Mouse (Mus musculus): Measurements from ENCODE around the gene Ripk3. TPM values are rescaled to one million over a fixed set of nuclear protein-coding genes. Genes with fewer than 3 reads are reported as not detected.
A peak's percentile ranks its signal among the peaks of the same experiment; 100 is the strongest.

The Ripk3 gene
- 9.0 and 17.8 TPM in 2 replicates for total RNA-seq (2012; rRNA removed)

GRCm38 (mm10) chr14:55788256-55789050 lies at the start of gene Ripk3:
Ripk3 (minus strand) TSS chr14:55788865.
- Histone ChIP-seq H3K27ac (ENCODE audit: insufficient read depth, low read depth, low read length, poor library complexity, severe bottlenecking) (no peak within 1 kb of the TSS), H3K9ac (ENCODE audit: insufficient read depth, low read depth, low read length, poor library complexity, severe bottlenecking) (peak within 1 kb of the TSS; percentile 45), H3K36me3 (ENCODE audit: control insufficient read depth, insufficient read depth, low read length, poor library complexity, severe bottlenecking) (no peaks in the 10 kb centered on the region; the same call in 1 of the 2 replicates), H3K4me3 (ENCODE audit: insufficient read depth in 1 of 2, low read depth in 1 of 2, low read length in 2 of 2, poor library complexity in 1 of 2, severe bottlenecking in 1 of 2) (peak within 1 kb of the TSS; percentile 57 to 60), H3K9me3 (ENCODE audit: control insufficient read depth, insufficient read depth, low read depth, low read length) (no peaks in the 10 kb centered on the region), H3K4me1 (ENCODE audit: control insufficient read depth in 2 of 2, insufficient read depth in 2 of 2, low read length in 2 of 2, poor library complexity in 1 of 2) (peaks cover 0 to 7% of the 10 kb centered on the region in 2 experiments; a peak in 1 of 4 replicates)
- DNase-seq (ENCODE audit: low read depth, low spot score): no peak
- in situ Hi-C loops (cut with MboI; ENCODE audit: low sequenced_read_pairs in 2 of 2, unreplicated experiment in 2 of 2): no loop called here
- TF ChIP-seq ZC3H11A (IDR thresholded peaks at IDR 0.05; ENCODE audit: borderline replicate concordance, low read depth, low read length) (no peak), CHD2 (IDR thresholded peaks at IDR 0.05; ENCODE audit: low read depth, low read length) (no peak), ZNF384 (IDR thresholded peaks at IDR 0.05; ENCODE audit: low read depth, low read length) (no peak), HCFC1 (IDR thresholded peaks at IDR 0.05; ENCODE audit: borderline replicate concordance, insufficient read depth, low read length) (no peak), MAFK (IDR thresholded peaks at IDR 0.05; ENCODE audit: insufficient read depth, low read depth, low read length) (no peak)

- Histone ChIP-seq H3K27ac (ENCODE audit: insufficient read depth, low read depth, low read length, poor library complexity, severe bottlenecking) (no peak overlapping the region), H3K4me1 (ENCODE audit: control insufficient read depth in 2 of 2, insufficient read depth in 2 of 2, low read length in 2 of 2, poor library complexity in 1 of 2) (peaks cover 15 to 42% of the 10 kb centered on the region in 2 experiments), H3K9me3 (ENCODE audit: control insufficient read depth, insufficient read depth, low read depth, low read length) (no peaks in the 10 kb centered on the region), H3K36me3 (ENCODE audit: control insufficient read depth, insufficient read depth, low read length, poor library complexity, severe bottlenecking) (no peaks in the 10 kb centered on the region; the same call in 1 of the 2 replicates), H3K9ac (ENCODE audit: insufficient read depth, low read depth, low read length, poor library complexity, severe bottlenecking) (no peak overlapping the region), H3K4me3 (ENCODE audit: insufficient read depth in 1 of 2, low read depth in 1 of 2, low read length in 2 of 2, poor library complexity in 1 of 2, severe bottlenecking in 1 of 2) (no peak overlapping the region)
- DNase-seq (ENCODE audit: low read depth, low spot score): no peak
- in situ Hi-C loops (cut with MboI; ENCODE audit: low sequenced_read_pairs in 2 of 2, unreplicated experiment in 2 of 2): no loop called here
- TF ChIP-seq HCFC1 (IDR thresholded peaks at IDR 0.05; ENCODE audit: borderline replicate concordance, insufficient read depth, low read length) (no peak), ZC3H11A (IDR thresholded peaks at IDR 0.05; ENCODE audit: borderline replicate concordance, low read depth, low read length) (no peak), MAFK (IDR thresholded peaks at IDR 0.05; ENCODE audit: insufficient read depth, low read depth, low read length) (no peak), CHD2 (IDR thresholded peaks at IDR 0.05; ENCODE audit: low read depth, low read length) (no peak), ZNF384 (IDR thresholded peaks at IDR 0.05; ENCODE audit: low read depth, low read length) (no peak)
Observed at GRCm38 (mm10) chr14:55838312-55838711, 49.6 kb upstream of the Ripk3 start.

GRCm38 (mm10) chr14:55834808-55835533 lies 46.3 kb upstream of the Ripk3 start:
- TF ChIP-seq ZNF384 (IDR thresholded peaks at IDR 0.05; ENCODE audit: low read depth, low read length) (no peak), HCFC1 (IDR thresholded peaks at IDR 0.05; ENCODE audit: borderline replicate concordance, insufficient read depth, low read length) (no peak), MAFK (IDR thresholded peaks at IDR 0.05; ENCODE audit: insufficient read depth, low read depth, low read length) (no peak), CHD2 (IDR thresholded peaks at IDR 0.05; ENCODE audit: low read depth, low read length) (no peak), ZC3H11A (IDR thresholded peaks at IDR 0.05; ENCODE audit: borderline replicate concordance, low read depth, low read length) (no peak)
- peak overlapping the region; percentile 86 for H3K27ac ChIP-seq (ENCODE audit: insufficient read depth, low read depth, low read length, poor library complexity, severe bottlenecking)
- H3K36me3 ChIP-seq (ENCODE audit: control insufficient read depth, insufficient read depth, low read length, poor library complexity, severe bottlenecking): peaks cover 3% of the 10 kb centered on the region; the same call in 1 of the 2 replicates
- no peaks in the 10 kb centered on the region for H3K9me3 ChIP-seq (ENCODE audit: control insufficient read depth, insufficient read depth, low read depth, low read length)
- H3K4me3 ChIP-seq (ENCODE audit: insufficient read depth in 1 of 2, low read depth in 1 of 2, low read length in 2 of 2, poor library complexity in 1 of 2, severe bottlenecking in 1 of 2): peak overlapping the region; percentile 0 to 22; a peak in 2 of 4 replicates
- DNase-seq (ENCODE audit: low read depth, low spot score): no peak
- in situ Hi-C loops (cut with MboI; ENCODE audit: low sequenced_read_pairs in 2 of 2, unreplicated experiment in 2 of 2): no loop called here
- peaks cover 27 to 59% of the 10 kb centered on the region in 2 experiments for H3K4me1 ChIP-seq (ENCODE audit: control insufficient read depth in 2 of 2, insufficient read depth in 2 of 2, low read length in 2 of 2, poor library complexity in 1 of 2)
- no peak overlapping the region; the same call in 1 of the 2 replicates for H3K9ac ChIP-seq (ENCODE audit: insufficient read depth, low read depth, low read length, poor library complexity, severe bottlenecking)

- H3K4me3 ChIP-seq (ENCODE audit: insufficient read depth in 1 of 2, low read depth in 1 of 2, low read length in 2 of 2, poor library complexity in 1 of 2, severe bottlenecking in 1 of 2): no peak overlapping the region
- H3K9me3 ChIP-seq (ENCODE audit: control insufficient read depth, insufficient read depth, low read depth, low read length): no peaks in the 10 kb centered on the region
- TF ChIP-seq CHD2 (IDR thresholded peaks at IDR 0.05; ENCODE audit: low read depth, low read length) (no peak), ZC3H11A (IDR thresholded peaks at IDR 0.05; ENCODE audit: borderline replicate concordance, low read depth, low read length) (no peak), ZNF384 (IDR thresholded peaks at IDR 0.05; ENCODE audit: low read depth, low read length) (no peak), HCFC1 (IDR thresholded peaks at IDR 0.05; ENCODE audit: borderline replicate concordance, insufficient read depth, low read length) (no peak), MAFK (IDR thresholded peaks at IDR 0.05; ENCODE audit: insufficient read depth, low read depth, low read length) (no peak)
- no peak for DNase-seq (ENCODE audit: low read depth, low spot score)
- H3K27ac ChIP-seq (ENCODE audit: insufficient read depth, low read depth, low read length, poor library complexity, severe bottlenecking): no peak overlapping the region
- no peak overlapping the region for H3K9ac ChIP-seq (ENCODE audit: insufficient read depth, low read depth, low read length, poor library complexity, severe bottlenecking)
- in situ Hi-C loops (cut with MboI; ENCODE audit: low sequenced_read_pairs in 2 of 2, unreplicated experiment in 2 of 2): no loop called here
- peaks cover 30 to 64% of the 10 kb centered on the region in 2 experiments for H3K4me1 ChIP-seq (ENCODE audit: control insufficient read depth in 2 of 2, insufficient read depth in 2 of 2, low read length in 2 of 2, poor library complexity in 1 of 2)
- peaks cover 6% of the 10 kb centered on the region; the same call in 1 of the 2 replicates for H3K36me3 ChIP-seq (ENCODE audit: control insufficient read depth, insufficient read depth, low read length, poor library complexity, severe bottlenecking)
Observed at GRCm38 (mm10) chr14:55833126-55833525, 44.5 kb upstream of the Ripk3 start.

Measured in ES-E14 (cell line).